Mouse (Mus musculus) hindbrain, embryonic 16.5 days (tissue): ENCODE measurements around the gene Chrne. TPM values are rescaled to one million over a fixed set of nuclear protein-coding genes. Genes with fewer than 3 reads are reported as not detected.

Experiments
- ATAC-seq: fragments of 200-750 bp; cut with Nextera tagmentation; 2 replicates; pipeline ENCODE4 v1.8.0; 2017; ENCODE audit warnings: moderate TSS enrichment, moderate library complexity
- H3K27ac ChIP-seq: fragments of 300-500 bp; sonication (generic); 2 replicates; pipeline ENCODE4 v1.5.1; 2014; ENCODE audit warnings: low read depth, mild to moderate bottlenecking, control low read depth, low read length, moderate library complexity
- H3K27me3 ChIP-seq: fragments of 300-500 bp; sonication (generic); replicated peaks from 2 replicates; pipeline ENCODE4 v1.6.1; 2014; ENCODE audit warnings: low read length; ENCODE audit not compliant: control insufficient read depth, insufficient read depth
- H3K36me3 ChIP-seq: fragments of 300-500 bp; sonication (generic); 2 replicates; pipeline ENCODE4 v1.6.1; 2014; ENCODE audit warnings: mild to moderate bottlenecking, low read length, moderate library complexity, mixed read lengths; ENCODE audit not compliant: control insufficient read depth, insufficient read depth
- H3K4me1 ChIP-seq: fragments of 300-500 bp; sonication (generic); 2 replicates; pipeline ENCODE4 v1.6.1; 2014; ENCODE audit warnings: low read depth, low read length; ENCODE audit not compliant: control insufficient read depth, insufficient read depth
- H3K4me2 ChIP-seq: fragments of 300-500 bp; sonication (generic); 2 replicates; pipeline ENCODE4 v1.6.1; 2014; ENCODE audit warnings: mild to moderate bottlenecking, low read length, control low read depth, moderate library complexity
- H3K4me3 ChIP-seq: fragments of 300-500 bp; sonication (generic); 2 replicates; pipeline ENCODE4 v1.5.1; 2014; ENCODE audit warnings: mild to moderate bottlenecking, low read length, control low read depth, moderate library complexity
- H3K9ac ChIP-seq: fragments of 300-500 bp; sonication (generic); 2 replicates; pipeline ENCODE4 v1.6.1; 2014; ENCODE audit warnings: low read depth, mild to moderate bottlenecking, control low read depth, low read length, moderate library complexity
- H3K9me3 ChIP-seq: fragments of 300-500 bp; sonication (generic); 2 replicates; pipeline ENCODE4 v1.6.1; 2014; ENCODE audit warnings: mild to moderate bottlenecking, low read length, moderate library complexity; ENCODE audit not compliant: control insufficient read depth
- WGBS: fragments of 180-500 bp; shearing (Covaris S2); extraction: QIAGEN DNeasy Blood & Tissue Kit; methylation state at CpG from one replicate; pipeline ENCODE4 v1.1.7; 2014; 5-methylcytosine and 5-hydroxymethylcytosine counted together
- polyA plus RNA-seq: library from polyadenylated mRNA; unstranded; fragments of >200 nt; fragmentation: Nextera tagmentation; extraction: Ambion mirVana; gene quantifications from 2 replicates; pipeline ENCODE4 v1.2.1, GENCODE M21; 2015

Chrne gene
- polyA plus RNA-seq, 1 experiment from 2014 or later: not detected

DNA sequence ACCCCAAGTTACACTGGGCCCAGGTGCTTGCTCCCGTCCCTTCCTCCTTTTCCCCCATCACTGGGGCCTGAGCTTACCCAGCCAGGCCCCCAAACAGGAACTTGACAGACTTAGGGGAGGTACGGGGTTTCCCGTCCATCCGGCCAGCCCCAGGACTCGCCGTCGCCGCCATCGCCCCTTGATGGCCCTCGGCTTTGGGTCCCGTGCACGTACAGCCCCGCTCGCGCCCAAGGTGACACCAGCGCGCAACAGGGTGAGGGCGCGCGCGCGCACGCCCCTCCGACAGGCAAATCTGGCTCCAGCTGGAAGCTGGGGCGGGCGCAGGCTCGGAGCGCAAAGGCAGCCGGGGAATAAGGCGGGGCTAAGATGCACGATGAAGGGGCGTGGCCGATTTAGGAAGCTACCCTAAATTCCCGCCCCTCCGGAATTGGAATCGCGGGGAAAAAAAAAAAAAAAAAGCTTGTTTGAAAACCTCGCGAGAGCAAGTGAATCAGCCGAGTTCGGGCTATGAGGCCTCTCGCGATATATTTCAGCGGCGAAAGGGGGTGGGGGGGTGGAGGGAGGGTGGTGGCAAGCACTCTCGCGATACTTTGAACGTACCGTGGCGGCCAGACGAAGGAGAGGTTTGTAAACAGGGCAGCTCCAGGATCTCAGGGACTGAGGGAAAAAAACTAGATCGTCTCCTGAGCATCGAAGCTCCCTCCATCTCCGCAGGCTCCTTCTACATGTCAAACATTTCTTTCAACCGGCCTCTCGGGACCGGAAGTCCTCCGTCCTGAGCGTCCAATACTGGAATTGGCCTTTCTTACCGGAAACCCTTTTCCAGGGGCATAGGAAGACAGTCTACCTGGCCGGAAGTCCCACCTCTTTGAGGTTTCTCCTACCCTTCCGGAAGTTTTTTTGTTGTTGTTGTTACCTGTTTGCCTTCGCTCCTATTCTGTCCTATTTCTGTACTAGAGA, 28.0 kb upstream of the Chrne start, which contains the start of the genes Rnf167 and Slc25a11:
Gene Rnf167, plus strand, starts transcription at position 545 of the 960 bp plus-strand sequence.
Gene Slc25a11, minus strand, starts transcription at position 789 of the 960 bp plus-strand sequence.
- peak within 1 kb of the TSS; percentile 94 for H3K4me2 ChIP-seq
- peaks cover 27% of the 10 kb centered on the region for H3K4me1 ChIP-seq
- H3K27ac ChIP-seq: peak within 1 kb of the TSS; percentile 91
- WGBS: under 1% methylated on average over 63 of the region's 63 CpGs
- H3K27me3 ChIP-seq: no peaks in the 10 kb centered on the region
- H3K4me3 ChIP-seq: peak within 1 kb of the TSS; percentile 64
- ATAC-seq: peak; percentile 92
- peaks cover 27% of the 10 kb centered on the region for H3K36me3 ChIP-seq
- H3K9me3 ChIP-seq: no peaks in the 10 kb centered on the region
- H3K9ac ChIP-seq: peak within 1 kb of the TSS; percentile 85

GRCm38 (mm10) chr11:70646259-70646555, 27.2 kb upstream of the Chrne start:
- peak overlapping the region; percentile 85 for H3K9ac ChIP-seq
- peak overlapping the region; percentile 64 for H3K4me2 ChIP-seq
- no peaks in the 10 kb centered on the region for H3K9me3 ChIP-seq
- peak overlapping the region; percentile 64 for H3K4me3 ChIP-seq
- no peak for ATAC-seq
- 18% methylated on average over 3 of the region's 3 CpGs for WGBS
- peaks cover 23% of the 10 kb centered on the region for H3K36me3 ChIP-seq
- no peaks in the 10 kb centered on the region for H3K27me3 ChIP-seq
- peaks cover 25% of the 10 kb centered on the region for H3K4me1 ChIP-seq
- H3K27ac ChIP-seq: peak overlapping the region; percentile 91

DNA sequence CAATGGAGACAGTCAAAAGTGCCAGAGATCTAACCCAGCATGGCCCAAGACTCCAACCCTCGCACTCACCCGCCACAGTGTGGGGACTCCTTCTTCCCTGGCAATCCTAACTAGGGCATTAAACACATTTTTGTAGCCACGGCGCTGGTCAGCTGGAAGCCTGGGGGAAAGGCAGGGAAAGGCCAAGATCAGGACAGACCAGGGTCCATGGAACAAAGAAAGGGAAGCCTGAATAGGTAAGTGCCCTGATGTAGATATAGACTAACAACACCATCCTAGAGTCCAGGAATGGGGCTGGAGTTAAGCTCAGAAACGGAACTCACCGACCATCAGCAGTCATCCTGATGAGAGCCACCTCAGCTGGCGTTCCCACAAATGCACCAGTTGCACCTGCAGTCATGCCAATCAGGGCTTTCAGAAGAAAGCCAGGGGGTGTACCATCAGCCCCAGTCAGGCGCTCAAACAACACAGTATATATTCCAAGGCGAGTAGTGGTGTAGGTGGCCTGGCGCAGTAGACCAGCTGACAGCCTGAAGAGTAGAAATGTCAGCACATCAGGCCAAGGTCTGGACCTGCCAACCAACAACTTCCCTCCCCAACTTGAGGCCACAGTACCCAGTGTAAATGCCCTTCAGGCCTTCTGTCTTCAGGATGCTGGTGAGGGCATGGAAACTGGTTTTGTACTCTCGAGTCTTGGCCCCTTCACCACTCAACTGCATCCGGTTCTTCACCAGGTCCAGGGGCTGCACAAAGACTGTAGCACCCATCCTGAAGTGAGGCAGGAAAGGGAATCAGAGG, 26.6 kb upstream of the Chrne start:
- ATAC-seq: no peak
- peaks cover 25% of the 10 kb centered on the region for H3K4me1 ChIP-seq
- 91% methylated on average over 12 of the region's 12 CpGs for WGBS
- peak overlapping the region; percentile 64 for H3K4me2 ChIP-seq
- H3K27ac ChIP-seq: no peak overlapping the region
- H3K36me3 ChIP-seq: peaks cover 19% of the 10 kb centered on the region
- peak overlapping the region; percentile 85 for H3K9ac ChIP-seq
- H3K27me3 ChIP-seq: no peaks in the 10 kb centered on the region
- no peaks in the 10 kb centered on the region for H3K9me3 ChIP-seq
- H3K4me3 ChIP-seq: peak overlapping the region; percentile 64

- Histone ChIP-seq H3K36me3 (peaks cover 14% of the 10 kb centered on the region), H3K4me2 (no peak overlapping the region), H3K27ac (no peak overlapping the region), H3K27me3 (no peaks in the 10 kb centered on the region), H3K4me3 (no peak overlapping the region), H3K4me1 (peaks cover 25% of the 10 kb centered on the region), H3K9ac (no peak overlapping the region), H3K9me3 (no peaks in the 10 kb centered on the region)
- ATAC-seq: no peak
- WGBS: 94% methylated on average over 8 of the region's 8 CpGs
Observed at GRCm38 (mm10) chr11:70644564-70645103, 25.6 kb upstream of the Chrne start.

GRCm38 (mm10) chr11:70643051-70643450, 24.0 kb upstream of the Chrne start:
- Histone ChIP-seq H3K4me1 (peaks cover 16% of the 10 kb centered on the region), H3K4me2 (no peak overlapping the region), H3K27me3 (no peaks in the 10 kb centered on the region), H3K4me3 (no peak overlapping the region), H3K9ac (no peak overlapping the region), H3K27ac (no peak overlapping the region), H3K36me3 (peaks cover 10% of the 10 kb centered on the region; the same call in 1 of the 2 replicates), H3K9me3 (no peaks in the 10 kb centered on the region)
- no peak for ATAC-seq
- 92% methylated on average over 6 of the region's 6 CpGs for WGBS

DNA sequence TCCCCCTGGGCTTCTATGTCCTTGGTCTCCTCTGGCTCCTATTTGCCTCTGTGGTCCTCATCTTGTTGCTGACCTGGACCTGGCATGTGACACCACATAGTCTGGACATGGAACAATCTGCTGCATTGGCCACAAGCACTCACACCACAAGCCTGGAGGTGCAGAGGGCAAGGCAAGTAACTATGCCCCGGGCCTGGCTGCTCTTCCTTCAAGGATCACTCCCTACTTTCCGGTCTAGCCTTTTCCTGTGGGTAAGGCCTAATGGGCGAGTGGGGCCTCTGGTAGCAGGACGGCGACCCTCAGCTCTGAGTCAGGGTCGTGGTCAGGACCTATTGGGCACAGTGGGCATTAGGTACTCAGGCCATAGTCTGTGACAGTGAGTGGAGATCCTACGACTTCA, 22.2 kb upstream of the Chrne start:
- H3K36me3 ChIP-seq: peaks cover 10% of the 10 kb centered on the region; the same call in 1 of the 2 replicates
- H3K4me2 ChIP-seq: no peak overlapping the region
- H3K9me3 ChIP-seq: no peaks in the 10 kb centered on the region
- H3K4me3 ChIP-seq: no peak overlapping the region
- no peaks in the 10 kb centered on the region for H3K27me3 ChIP-seq
- no peak overlapping the region for H3K27ac ChIP-seq
- no peak for ATAC-seq
- 83% methylated on average over 7 of the region's 7 CpGs for WGBS
- H3K9ac ChIP-seq: no peak overlapping the region
- H3K4me1 ChIP-seq: peaks cover 12% of the 10 kb centered on the region

- WGBS: 88% methylated on average over 8 of the region's 8 CpGs
- Histone ChIP-seq H3K4me1 (no peaks in the 10 kb centered on the region), H3K27ac (no peak overlapping the region), H3K4me3 (no peak overlapping the region), H3K4me2 (no peak overlapping the region), H3K9ac (no peak overlapping the region), H3K27me3 (no peaks in the 10 kb centered on the region), H3K36me3 (peaks cover 10% of the 10 kb centered on the region; the same call in 1 of the 2 replicates), H3K9me3 (no peaks in the 10 kb centered on the region)
- ATAC-seq: no peak
Observed at GRCm38 (mm10) chr11:70639976-70640375, 21.0 kb upstream of the Chrne start.

DNA sequence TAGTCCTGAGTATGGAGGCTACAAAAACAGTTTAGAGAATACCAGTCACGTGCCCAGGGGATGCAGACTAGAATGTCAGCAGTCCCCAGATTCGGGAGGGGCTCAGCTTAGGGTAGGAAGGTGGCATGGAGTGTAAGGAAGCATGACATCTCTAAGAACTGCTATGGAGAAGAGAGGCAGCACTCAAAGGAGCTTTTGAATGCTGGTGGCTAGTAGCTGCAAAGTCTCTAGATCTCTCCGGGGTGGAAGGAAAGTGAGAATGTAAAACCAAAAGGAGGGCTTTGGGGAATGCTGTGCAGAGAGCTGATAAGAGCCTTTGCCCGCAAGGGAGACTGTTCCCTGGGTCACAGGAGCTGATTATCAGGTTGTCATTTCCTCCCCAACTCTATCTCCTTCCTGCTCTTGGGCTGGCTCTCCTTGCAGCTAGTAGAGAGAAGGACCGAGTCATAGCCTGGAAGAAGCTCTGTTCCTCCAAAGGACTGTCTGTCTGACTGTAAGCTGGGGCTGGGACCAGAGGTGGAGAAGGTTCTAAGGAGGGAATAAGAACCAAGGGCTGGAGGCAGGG, 19.8 kb upstream of the Chrne start, which contains the start of gene Gp1ba:
Gene Gp1ba, plus strand, starts transcription at position 409 of the 565 bp plus-strand sequence.
- ATAC-seq: no peak
- 69% methylated on average over 5 of the region's 5 CpGs for WGBS
- no peak within 1 kb of the TSS for H3K4me2 ChIP-seq

More for the DNA sequence above, 19.8 kb upstream of the Chrne start, which contains the start of gene Gp1ba:
- Histone ChIP-seq H3K4me1 (no peaks in the 10 kb centered on the region), H3K36me3 (peaks cover 3% of the 10 kb centered on the region; the same call in 1 of the 2 replicates), H3K4me3 (no peak within 1 kb of the TSS), H3K9ac (no peak within 1 kb of the TSS), H3K27me3 (no peaks in the 10 kb centered on the region), H3K9me3 (no peaks in the 10 kb centered on the region), H3K27ac (no peak within 1 kb of the TSS)
